Mouse (Mus musculus): ENCODE data around the gene Nkiras2.

DNA sequence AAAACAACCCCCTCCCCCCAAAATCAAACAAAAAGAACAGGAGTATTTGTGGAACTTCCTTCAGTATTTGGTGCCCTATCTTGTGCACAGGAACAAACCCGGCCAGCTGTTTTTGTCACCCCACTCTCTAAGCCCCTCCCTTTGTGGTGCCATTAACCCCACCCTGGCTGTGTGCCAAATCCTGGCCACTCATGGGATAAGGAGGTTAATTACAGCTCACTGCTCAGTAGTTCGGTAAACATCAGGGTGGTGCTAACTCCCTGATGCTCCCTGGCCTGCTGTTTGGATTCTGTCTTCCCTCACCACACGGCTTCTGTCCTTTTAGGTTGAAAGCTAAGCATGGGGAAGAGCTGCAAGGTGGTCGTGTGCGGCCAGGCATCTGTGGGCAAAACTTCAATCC is 4.8 kb downstream of the Nkiras2 start:
- no peak for TF ChIP-seq CTCF (IDR thresholded peaks at IDR 0.05; ENCODE audit: extremely low read depth, insufficient read depth, insufficient read length, insufficient replicate concordance)
- no peak for TF ChIP-seq POLR2A (IDR thresholded peaks at IDR 0.05; ENCODE audit: low read depth, low read length)

Data from spleen, adult 2 months (tissue).